Mouse (Mus musculus): ENCODE measurements around the gene Ccdc183. TPM values are rescaled to one million over a fixed set of nuclear protein-coding genes. Genes with fewer than 3 reads are reported as not detected.
A peak's percentile ranks its signal among the peaks of the same experiment; 100 is the strongest.

Ccdc183 gene
- total RNA-seq, 1 experiment from 2014 or later = not detected

DNA sequence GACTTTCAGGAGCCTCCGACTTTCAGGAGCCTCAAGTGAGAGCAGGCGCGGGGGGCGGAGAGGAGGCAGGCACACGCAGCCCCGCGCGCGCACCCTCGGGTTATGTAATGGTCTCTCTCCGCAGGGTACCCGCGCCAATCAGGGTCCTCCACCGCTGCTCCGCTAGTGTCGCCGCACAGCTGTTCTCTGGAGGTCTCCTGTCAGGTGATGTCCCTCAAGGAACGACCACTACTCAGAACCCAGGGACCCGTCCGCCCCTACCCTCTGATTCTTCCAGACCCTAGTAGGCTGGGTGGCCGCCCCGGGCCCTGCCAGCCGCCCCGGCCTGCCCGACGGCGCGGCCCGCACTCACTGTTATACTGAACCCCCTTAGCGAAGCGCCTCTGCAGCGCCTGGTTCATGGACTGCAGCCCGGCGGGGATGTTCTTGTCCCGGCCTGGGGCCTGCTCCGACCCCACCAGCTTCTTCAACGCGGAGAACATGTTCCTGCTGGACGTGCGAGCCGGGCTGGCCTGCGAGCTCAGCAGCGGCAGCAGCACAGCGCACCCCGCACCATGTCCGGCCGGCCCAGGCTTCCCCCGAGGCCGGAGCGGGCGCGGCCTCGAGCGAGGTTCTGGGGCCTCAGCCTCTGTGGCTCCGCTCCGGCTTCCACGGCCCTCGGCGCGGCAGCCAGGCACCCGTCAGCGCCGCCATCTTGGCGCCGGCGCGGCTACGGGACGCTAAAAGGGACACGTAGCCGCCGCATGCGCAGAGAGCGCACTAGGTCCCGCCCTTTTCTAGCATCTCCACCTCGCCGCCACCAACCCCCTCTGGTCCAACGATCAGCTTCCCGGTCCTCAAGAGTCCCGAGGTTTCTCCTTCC, 9.5 kb downstream of the Ccdc183 start, which contains the start of gene Rabl6:
Gene Rabl6 (minus strand): TSS at position 761 of the 862 bp plus-strand sequence.
- peak; percentile 90 for DNase-seq

GRCm38 (mm10) chr2:25602526-25602925, 15.0 kb downstream of the Ccdc183 start:
- no peak for DNase-seq

- DNase-seq = no peak
These were observed 17.4 kb downstream of the Ccdc183 start for GRCm38 (mm10) chr2:25600037-25600436.

- no peak for DNase-seq
These were observed 18.7 kb downstream of the Ccdc183 start for GRCm38 (mm10) chr2:25598749-25599148.

DNA sequence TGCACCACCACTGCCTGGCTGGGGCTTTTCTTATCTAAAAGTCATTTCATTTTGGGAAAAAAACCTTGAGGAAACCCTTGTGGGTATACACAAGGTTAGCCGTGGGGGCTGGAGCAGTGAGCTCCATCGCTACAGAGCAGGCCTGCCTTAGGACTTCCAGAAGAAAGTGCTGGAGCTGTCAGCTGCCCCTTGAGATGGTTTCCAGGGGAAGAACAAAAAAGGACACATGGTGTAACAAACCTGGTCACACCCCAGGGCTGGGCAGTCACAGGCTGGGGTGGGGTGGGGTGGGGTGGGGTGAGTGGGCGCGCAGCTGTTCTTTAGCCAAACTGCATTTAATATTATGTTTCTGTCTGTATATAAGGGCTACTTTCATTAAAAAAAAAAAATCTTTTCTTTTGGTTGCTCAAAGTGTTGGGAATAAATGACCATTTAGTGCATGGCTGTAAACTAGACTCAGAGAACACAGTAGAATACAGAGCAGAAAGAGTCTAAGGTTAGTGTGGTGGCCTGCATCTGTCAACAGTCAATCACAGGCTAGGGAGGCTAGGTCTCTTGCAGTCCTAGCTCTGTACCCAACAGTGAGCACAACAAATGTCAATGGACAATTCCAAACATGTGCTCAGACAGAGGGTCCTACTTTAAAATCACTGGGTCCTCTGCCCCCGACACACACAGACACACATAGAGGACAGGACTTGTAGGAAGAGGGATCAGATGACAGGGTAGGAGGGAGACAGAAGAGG, 20.5 kb downstream of the Ccdc183 start:
- no peak for DNase-seq

DNA sequence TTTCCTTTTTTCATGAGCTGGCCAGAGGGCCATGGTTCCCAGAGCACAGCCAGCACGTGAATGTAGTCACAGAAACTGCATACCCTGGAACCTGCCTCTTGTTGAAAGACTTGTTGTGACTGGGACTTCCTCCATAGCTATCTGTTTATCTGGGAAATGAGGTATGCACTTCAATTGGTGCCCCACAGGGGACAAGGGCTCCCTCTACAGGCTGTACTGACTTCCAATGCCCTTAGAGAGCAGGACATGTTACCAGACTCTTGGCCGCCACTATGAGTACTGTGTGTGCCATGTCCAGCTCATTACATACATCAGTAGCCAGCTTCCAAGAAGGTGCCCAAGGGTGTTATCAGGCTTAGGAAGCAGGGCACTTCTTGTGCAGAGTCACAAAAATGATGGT, 25.6 kb downstream of the Ccdc183 start:
- DNase-seq = no peak

DNA sequence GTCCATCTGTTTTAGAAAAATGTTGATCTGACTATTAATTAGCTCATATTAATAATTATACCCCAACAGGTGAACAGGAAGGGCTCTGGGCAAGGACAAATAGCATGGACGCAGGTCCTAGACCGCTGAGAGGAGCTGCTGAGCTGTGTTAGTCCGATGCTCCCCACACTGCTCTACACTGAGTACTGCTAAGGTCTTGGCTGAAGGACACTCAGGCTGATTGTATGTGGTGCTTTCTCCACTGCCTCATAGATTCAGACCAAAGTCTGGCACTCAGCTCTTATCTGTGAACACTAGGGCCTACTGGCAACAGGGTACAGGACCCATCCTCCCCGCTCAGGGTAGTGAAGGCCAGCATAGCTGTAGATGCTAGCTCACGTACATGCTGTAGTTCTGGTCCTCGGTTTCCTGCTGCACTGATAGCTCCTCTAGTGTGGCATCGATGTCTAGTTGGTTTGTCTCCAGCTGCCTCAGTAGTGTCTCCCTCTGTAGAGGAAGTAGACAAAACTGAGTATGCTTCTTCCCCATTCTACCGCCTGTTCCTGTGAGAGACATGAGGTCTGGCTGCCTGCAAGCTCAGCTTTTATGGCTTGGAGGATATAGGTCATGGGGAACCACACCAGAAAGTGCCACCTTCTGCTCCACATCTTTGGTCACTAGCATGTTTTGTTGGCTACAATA, 29.1 kb downstream of the Ccdc183 start:
- no peak for DNase-seq

DNA sequence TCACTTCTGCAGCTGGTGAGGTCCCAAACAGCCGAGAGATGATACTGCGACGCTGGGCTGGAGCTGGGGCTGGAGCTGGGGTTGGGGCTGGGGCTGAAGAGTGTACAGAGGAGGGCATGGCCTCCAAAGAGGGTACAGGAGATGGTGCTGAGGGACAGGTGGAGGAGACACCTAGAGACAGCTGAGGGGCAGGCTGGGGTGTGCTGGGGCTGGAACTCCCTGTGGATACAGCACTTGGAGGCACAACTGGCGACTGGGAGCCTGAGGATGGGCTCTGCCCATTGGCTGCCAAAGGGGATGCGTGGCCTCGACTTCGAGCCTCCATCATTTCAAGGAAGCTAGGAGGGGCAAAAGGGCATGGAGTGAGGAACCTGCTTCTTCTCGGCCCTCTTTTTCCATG, 30.2 kb downstream of the Ccdc183 start:
- DNase-seq = no peak

GRCm38 (mm10) chr2:25585601-25586000, 31.9 kb downstream of the Ccdc183 start:
- DNase-seq = no peak

- DNase-seq = no peak
These were observed 32.6 kb downstream of the Ccdc183 start for GRCm38 (mm10) chr2:25584856-25585255.

GRCm38 (mm10) chr2:25584152-25584551, 33.3 kb downstream of the Ccdc183 start:
- DNase-seq = no peak

- DNase-seq = no peak
These were observed 33.9 kb downstream of the Ccdc183 start for GRCm38 (mm10) chr2:25583571-25583970.

GRCm38 (mm10) chr2:25583120-25583481, 34.4 kb downstream of the Ccdc183 start:
- no peak for DNase-seq

GRCm38 (mm10) chr2:25582466-25583119, 34.9 kb downstream of the Ccdc183 start:
- DNase-seq = no peak

DNA sequence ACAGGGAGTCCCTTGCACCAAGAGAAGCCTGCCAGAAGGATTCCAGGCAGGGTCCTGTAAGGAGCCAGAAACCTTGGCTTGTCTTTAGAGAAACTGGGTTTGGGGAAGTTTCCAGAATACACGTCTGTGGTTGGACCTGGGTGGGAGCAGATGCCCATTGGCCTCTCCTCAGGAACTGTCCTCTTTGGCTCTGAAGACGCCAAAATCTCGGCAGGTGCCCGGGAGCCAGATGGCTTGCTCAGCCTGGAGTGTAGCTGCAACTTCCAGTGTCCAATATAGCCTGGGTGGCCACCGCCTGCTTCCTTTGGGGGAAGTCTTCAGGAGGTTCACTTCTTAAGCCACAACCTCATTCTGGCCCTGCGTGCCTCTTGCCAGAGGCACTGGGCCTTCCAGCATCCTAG, 35.6 kb downstream of the Ccdc183 start:
- DNase-seq = no peak

- no peak for DNase-seq
These were observed 36.1 kb downstream of the Ccdc183 start, which contains the start of gene Ajm1 for GRCm38 (mm10) chr2:25581294-25581864. Gene Ajm1, minus strand, starts transcription at chr2:25581757.

DNA sequence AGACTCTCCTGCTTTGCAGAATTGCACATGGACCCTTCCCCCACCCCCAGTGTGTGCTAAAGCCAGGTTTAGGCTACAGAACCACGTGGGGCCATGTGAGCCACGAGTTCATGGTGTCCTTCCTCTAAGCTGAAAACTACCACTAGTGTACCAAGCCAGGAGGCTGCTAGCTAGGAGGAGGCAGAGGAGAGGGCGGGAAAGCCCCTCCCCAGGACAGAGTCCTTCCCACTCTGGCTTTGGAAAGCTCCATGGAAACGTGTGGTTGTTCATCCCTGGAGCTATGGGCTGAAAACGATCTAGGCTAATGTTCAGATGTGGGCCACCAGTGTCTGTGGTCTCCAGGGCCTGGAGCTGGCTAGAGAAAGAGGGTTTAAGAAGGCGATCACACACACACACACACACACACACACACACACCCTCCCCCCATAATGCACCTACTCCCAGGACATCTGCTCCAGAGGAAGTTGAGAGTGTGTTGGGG, 36.8 kb downstream of the Ccdc183 start:
- no peak for DNase-seq

DNA sequence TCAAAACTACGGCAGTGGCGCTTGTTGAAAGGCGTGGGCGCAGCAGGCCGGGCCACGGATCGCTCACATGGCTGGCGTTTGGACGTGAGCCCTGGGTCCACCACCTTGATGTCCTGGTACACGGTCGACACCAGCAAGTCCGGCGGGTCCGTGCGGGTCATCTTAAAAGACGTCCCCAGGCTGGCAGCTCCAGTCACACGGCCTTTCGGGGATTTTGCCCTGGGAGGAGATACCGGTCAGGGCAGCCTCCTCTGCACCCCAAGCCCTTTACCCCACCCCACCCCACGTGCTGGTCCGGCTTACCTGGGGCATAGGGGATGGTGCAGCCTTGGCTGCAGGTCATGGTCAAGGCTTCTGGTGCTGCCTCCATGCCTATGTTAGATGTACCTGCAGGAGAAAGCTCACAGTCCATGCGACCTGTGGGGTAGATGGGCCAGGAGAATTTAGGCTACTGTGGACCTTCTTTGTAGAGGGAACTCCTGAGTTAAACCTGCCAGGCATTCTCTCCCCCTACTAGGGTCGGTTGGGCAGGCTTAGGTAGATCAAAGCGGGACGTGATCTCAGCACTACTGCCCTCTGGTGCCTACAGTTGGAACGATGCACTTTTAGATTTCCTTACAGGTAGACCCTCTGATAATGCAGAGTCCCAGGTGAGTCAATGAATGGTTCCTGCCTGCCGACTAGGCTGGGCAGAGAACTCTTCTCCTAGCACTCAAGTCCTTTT, 37.6 kb downstream of the Ccdc183 start:
- DNase-seq = no peak

DNA sequence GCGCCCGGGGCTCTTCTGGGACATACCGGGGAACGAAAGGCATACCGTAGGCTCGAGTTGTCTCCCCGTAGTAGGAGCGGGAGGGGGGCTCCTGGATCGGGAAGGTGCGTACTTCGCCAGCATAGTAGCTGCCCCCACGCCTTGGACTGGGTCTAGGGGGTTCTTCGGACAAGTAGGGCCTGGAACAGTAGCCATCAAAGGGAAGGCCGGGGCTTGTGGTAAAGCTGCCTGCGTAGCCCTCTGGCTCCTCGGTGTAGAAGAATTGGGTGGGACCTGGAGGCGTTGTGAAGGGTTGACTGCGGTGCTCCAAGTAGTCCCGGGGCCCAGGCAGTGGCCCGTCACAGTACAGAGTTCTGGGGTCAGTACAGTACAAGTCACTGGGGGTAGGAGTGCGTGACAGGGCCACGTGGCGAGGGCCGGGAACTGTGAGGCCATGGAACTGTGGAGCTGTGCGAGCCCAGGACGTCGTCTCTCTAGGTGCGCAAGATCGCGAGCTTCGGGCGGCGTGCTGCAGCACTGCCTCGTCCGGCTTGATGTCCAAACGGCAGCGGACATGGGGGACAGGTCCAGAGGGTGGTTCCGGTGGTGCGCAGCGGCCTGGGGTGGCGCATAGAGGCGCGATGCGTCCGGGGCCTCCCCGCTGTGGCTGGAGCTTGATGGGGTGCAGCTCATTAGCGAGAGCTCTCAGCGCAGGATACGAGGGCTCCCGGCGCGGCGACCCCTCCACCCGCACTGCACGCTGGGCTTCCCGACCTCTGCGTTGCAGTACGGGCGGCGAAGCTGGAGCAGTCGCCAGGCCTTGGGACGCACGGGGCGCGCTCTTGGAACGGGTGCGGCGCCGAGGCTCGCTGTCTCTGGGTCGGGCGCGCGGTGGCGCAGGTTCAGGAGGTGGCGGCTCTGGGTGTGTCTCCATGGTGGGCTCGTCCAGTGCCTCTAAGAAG, 38.4 kb downstream of the Ccdc183 start:
- DNase-seq = no peak

Measured in adrenal gland, postnatal 25 days (tissue).